Mouse (Mus musculus): ENCODE measurements at regions not wholly inside any gene's neighbourhood (a gene's known extent, or its start where the extent isn't known, plus 50 kb on each side); places are given as distances from the start of the nearest gene placed in this dataset.

GRCm38 (mm10) chr3:31440282-31440681 lies 130.1 kb upstream of the Slc7a14 start:
- TF ChIP-seq POLR2A (IDR thresholded peaks at IDR 0.05; ENCODE audit: low read depth, low read length) (no peak), CTCF (conservative IDR thresholded peaks at IDR 0.05; ENCODE audit: insufficient read depth, insufficient read length, low read depth, low read length) (no peak)
